ENCODE assay signal across 17 mouse cellular contexts in genomic region chr7:122954451-122955225, GRCm38 (mm10). TPM values are rescaled to one million over a fixed set of nuclear protein-coding genes. Genes with fewer than 3 reads are reported as not detected.
DNase-seq lines count a peak whose midpoint lies in the region; ATAC-seq and TF ChIP-seq lines count a peak whose summit lies in the region.
"Had no signal": no experiment of that assay in that cellular context is flagged by ENCODE, and none has a peak within 500 bp of the region (broad histone marks: within the 10 kb centered on the region; RNA-seq: fewer than 3 reads in every experiment).

No protein-coding gene starts in this region.

- no peak overlapping the region for H3K9ac ChIP-seq in intestine, postnatal 0 days (ENCODE audit: low read depth, low read length)
- no peak overlapping the region for H3K9ac ChIP-seq in intestine, embryonic 16.5 days (ENCODE audit: low read depth, low read length)
- no peak overlapping the region for H3K9ac ChIP-seq in lung, embryonic 15.5 days
- no peak overlapping the region for H3K9ac ChIP-seq in stomach, postnatal 0 days (ENCODE audit: low read length)
- H3K9ac ChIP-seq: embryonic facial prominence, embryonic 13.5 days; hindbrain, embryonic 12.5 days; limb, embryonic 13.5 days; liver, embryonic 15.5 days; neural tube, embryonic 15.5 days had no signal

- peak overlapping the region; percentile 42; the same call in 1 of the 2 replicates for H3K27ac ChIP-seq in intestine, postnatal 0 days (ENCODE audit: low read depth, low read length)
- no peak overlapping the region for H3K27ac ChIP-seq in intestine, embryonic 16.5 days (ENCODE audit: low read length)
- peak overlapping the region; percentile 69; the same call in 1 of the 2 replicates for H3K27ac ChIP-seq in lung, embryonic 15.5 days
- H3K27ac ChIP-seq in bone marrow macrophage, adult 2 months (ENCODE audit: insufficient read depth, low read depth, low read length), result peak overlapping the region; percentile 13; the same call in 1 of the 2 replicates
- H3K27ac ChIP-seq in stomach, postnatal 0 days (replicated peaks), result 0 out of 2 replicates have a peak overlapping the region, but pooled peaks have one; percentile 40
- H3K27ac ChIP-seq: embryonic facial prominence, embryonic 13.5 days; forebrain, embryonic 10.5 days; hindbrain, embryonic 12.5 days; layer of hippocampus, adult 2 months; limb, embryonic 13.5 days; liver, embryonic 15.5 days; neural tube, embryonic 15.5 days had no signal

- no peak overlapping the region for H3K4me3 ChIP-seq in intestine, postnatal 0 days (ENCODE audit: low read depth, low read length)
- no peak overlapping the region for H3K4me3 ChIP-seq in intestine, embryonic 16.5 days (ENCODE audit: low read length)
- no peak overlapping the region for H3K4me3 ChIP-seq in lung, embryonic 15.5 days
- no peak overlapping the region for H3K4me3 ChIP-seq in bone marrow macrophage, adult 2 months (ENCODE audit: insufficient read depth, low read length)
- no peak overlapping the region for H3K4me3 ChIP-seq in stomach, postnatal 0 days (ENCODE audit: low read depth, low read length)
- H3K4me3 ChIP-seq: embryonic facial prominence, embryonic 13.5 days; forebrain, embryonic 10.5 days; hindbrain, embryonic 12.5 days; layer of hippocampus, adult 2 months; limb, embryonic 13.5 days; liver, embryonic 15.5 days; neural tube, embryonic 15.5 days had no signal

- no peak overlapping the region for H3K4me2 ChIP-seq in intestine, postnatal 0 days (replicated peaks; ENCODE audit: low read depth)
- no peak overlapping the region for H3K4me2 ChIP-seq in intestine, embryonic 16.5 days (ENCODE audit: low read depth, low read length)
- H3K4me2 ChIP-seq in lung, embryonic 15.5 days, result no peak overlapping the region
- no peak overlapping the region for H3K4me2 ChIP-seq in stomach, postnatal 0 days (replicated peaks; ENCODE audit: low read depth)
- H3K4me2 ChIP-seq: embryonic facial prominence, embryonic 13.5 days; hindbrain, embryonic 12.5 days; limb, embryonic 13.5 days; liver, embryonic 15.5 days; neural tube, embryonic 15.5 days had no signal

- H3K27me3 ChIP-seq in intestine, postnatal 0 days (replicated peaks; ENCODE audit: control insufficient read depth, insufficient read depth, low read length), result no peaks in the 10 kb centered on the region
- no peaks in the 10 kb centered on the region for H3K27me3 ChIP-seq in intestine, embryonic 16.5 days (replicated peaks; ENCODE audit: control insufficient read depth, insufficient read depth, low read length)
- H3K27me3 ChIP-seq in lung, embryonic 15.5 days, result no peaks in the 10 kb centered on the region
- no peaks in the 10 kb centered on the region for H3K27me3 ChIP-seq in stomach, postnatal 0 days (ENCODE audit: control insufficient read depth, insufficient read depth, low read length)
- H3K27me3 ChIP-seq: embryonic facial prominence, embryonic 13.5 days; hindbrain, embryonic 12.5 days; limb, embryonic 13.5 days; liver, embryonic 15.5 days; neural tube, embryonic 15.5 days had no signal

- TF ChIP-seq POLR2A in bone marrow macrophage, adult 2 months (IDR thresholded peaks at IDR 0.05; ENCODE audit: borderline replicate concordance, low read depth, low read length), result no peak

- H3K36me3 ChIP-seq in intestine, postnatal 0 days (ENCODE audit: control insufficient read depth, insufficient read depth), result no peaks in the 10 kb centered on the region
- H3K36me3 ChIP-seq in intestine, embryonic 16.5 days (ENCODE audit: control insufficient read depth, insufficient read depth, low read length), result no peaks in the 10 kb centered on the region
- H3K36me3 ChIP-seq in lung, embryonic 15.5 days, result no peaks in the 10 kb centered on the region
- no peaks in the 10 kb centered on the region for H3K36me3 ChIP-seq in stomach, postnatal 0 days (ENCODE audit: control insufficient read depth, insufficient read depth, low read length)
- H3K36me3 ChIP-seq: embryonic facial prominence, embryonic 13.5 days; forebrain, embryonic 10.5 days; hindbrain, embryonic 12.5 days; limb, embryonic 13.5 days; liver, embryonic 15.5 days; neural tube, embryonic 15.5 days had no signal

- TF ChIP-seq CTCF in intestine, postnatal 0 days (IDR thresholded peaks at IDR 0.05; ENCODE audit: low read depth), result no peak
- no peak for TF ChIP-seq CTCF in bone marrow macrophage, adult 2 months (IDR thresholded peaks at IDR 0.05; ENCODE audit: low read depth, low read length)
- TF ChIP-seq CTCF in stomach, postnatal 0 days (IDR thresholded peaks at IDR 0.05; ENCODE audit: low read depth), result no peak

- no peak for DNase-seq in lung, postnatal 4 days
- DNase-seq in stomach, postnatal 0 days (ENCODE audit: low spot score), result no peak
- DNase-seq in layer of hippocampus, postnatal 36 days, result no peak
- DNase-seq: cerebellum, adult 18-20 months; right cerebral cortex, postnatal 14 days had no signal

- no peaks in the 10 kb centered on the region for H3K9me3 ChIP-seq in intestine, postnatal 0 days (ENCODE audit: control insufficient read depth)
- H3K9me3 ChIP-seq in intestine, embryonic 16.5 days (ENCODE audit: control insufficient read depth, low read length), result no peaks in the 10 kb centered on the region
- no peaks in the 10 kb centered on the region for H3K9me3 ChIP-seq in lung, embryonic 15.5 days
- no peaks in the 10 kb centered on the region for H3K9me3 ChIP-seq in stomach, postnatal 0 days (ENCODE audit: control insufficient read depth, low read length)
- H3K9me3 ChIP-seq: embryonic facial prominence, embryonic 13.5 days; forebrain, embryonic 10.5 days; hindbrain, embryonic 12.5 days; limb, embryonic 13.5 days; liver, embryonic 15.5 days; neural tube, embryonic 15.5 days had no signal

- no peak for ATAC-seq in intestine, postnatal 0 days
- no peak for ATAC-seq in intestine, embryonic 16.5 days
- no peak for ATAC-seq in lung, embryonic 15.5 days (ENCODE audit: borderline replicate concordance, extremely low read depth, low FRiP score, low TSS enrichment)
- no peak for ATAC-seq in stomach, postnatal 0 days (ENCODE audit: low FRiP score, low TSS enrichment)
- ATAC-seq: forebrain, embryonic 16.5 days had no signal

- WGBS in intestine, postnatal 0 days, result 71% methylated on average over 11 of the region's 11 CpGs
- 82% methylated on average over 11 of the region's 11 CpGs for WGBS in intestine, embryonic 16.5 days
- 78% methylated on average over 11 of the region's 11 CpGs for WGBS in lung, embryonic 15.5 days
- WGBS in stomach, postnatal 0 days, result 82% methylated on average over 11 of the region's 11 CpGs

- H3K4me1 ChIP-seq in intestine, postnatal 0 days (replicated peaks; ENCODE audit: control insufficient read depth, insufficient read depth, low read length), result no peaks in the 10 kb centered on the region
- H3K4me1 ChIP-seq in intestine, embryonic 16.5 days (ENCODE audit: control insufficient read depth, insufficient read depth, low read length), result no peaks in the 10 kb centered on the region
- H3K4me1 ChIP-seq in lung, embryonic 15.5 days, result no peaks in the 10 kb centered on the region
- H3K4me1 ChIP-seq in bone marrow macrophage, adult 2 months (ENCODE audit: control insufficient read depth, insufficient read depth, low read length), result peaks cover 24% of the 10 kb centered on the region
- no peaks in the 10 kb centered on the region for H3K4me1 ChIP-seq in stomach, postnatal 0 days (replicated peaks; ENCODE audit: control insufficient read depth, insufficient read depth)
- H3K4me1 ChIP-seq: forebrain, embryonic 10.5 days; neural tube, embryonic 15.5 days had no signal

- no peak for TF ChIP-seq EP300 in stomach, postnatal 0 days (optimal IDR thresholded peaks at IDR 0.05)

RNA-seq across cellular contexts. Expression of gene Rbbp6, which starts 10.8 kb away (rescaled TPM):
- 15.3 and 15.5 TPM in 2 replicates for polyA plus RNA-seq in intestine, postnatal 0 days (2015; fragmentation: Nextera tagmentation; extraction: Ambion mirVana)
- 15.5 and 16.5 TPM in 2 replicates for polyA plus RNA-seq in intestine, embryonic 16.5 days (2015; fragmentation: Nextera tagmentation; extraction: Ambion mirVana)
- polyA plus RNA-seq in lung, embryonic 15.5 days (2015; fragmentation: Nextera tagmentation; extraction: Ambion mirVana), result 27.4 and 28.9 TPM in 2 replicates
- polyA plus RNA-seq in bone marrow macrophage, adult 2 months (2012; ENCODE audit: insufficient read depth, insufficient read length, missing spikeins), result 53.5 and 55.8 TPM in 2 replicates
- polyA plus RNA-seq in stomach, postnatal 0 days (2015; fragmentation: Nextera tagmentation; extraction: Ambion mirVana), result 12.8 and 13.3 TPM in 2 replicates
- total RNA-seq in layer of hippocampus, postnatal 36 days (2021), result 10 to 100 TPM; 71.6 to 75.1 TPM
